Mouse (Mus musculus) hindbrain, postnatal 0 days (tissue): ENCODE data around the gene Zfp281. TPM values are rescaled to one million over a fixed set of nuclear protein-coding genes. Genes with fewer than 3 reads are reported as not detected.

Source experiments
- ATAC-seq: fragments of 200-750 bp; cut with Nextera tagmentation; 2 replicates; pipeline ENCODE4 v1.8.0; 2017; ENCODE audit warnings: mild to moderate bottlenecking, moderate TSS enrichment, moderate library complexity
- DNase-seq: peaks from one replicate; pipeline ENCODE4 v3.0.0-alpha.2; 2015; ENCODE audit warnings: low spot score
- H3K27ac ChIP-seq: fragments of 300-500 bp; sonication (generic); 2 replicates; pipeline ENCODE4 v1.5.1; 2014; ENCODE audit warnings: mild to moderate bottlenecking
- H3K27me3 ChIP-seq: fragments of 300-500 bp; sonication (generic); 2 replicates; pipeline ENCODE4 v1.6.1; 2014; ENCODE audit warnings: low read length, mixed read lengths; ENCODE audit not compliant: insufficient read depth
- H3K36me3 ChIP-seq: fragments of 300-500 bp; sonication (generic); 2 replicates; pipeline ENCODE4 v1.6.1; 2014; ENCODE audit warnings: low read length, mixed read lengths; ENCODE audit not compliant: insufficient read depth
- H3K4me1 ChIP-seq: fragments of 300-500 bp; sonication (generic); 2 replicates; pipeline ENCODE4 v1.6.1; 2014; ENCODE audit warnings: antibody characterized with exemption, low read length, mixed read lengths; ENCODE audit not compliant: insufficient read depth
- H3K4me2 ChIP-seq: fragments of 300-500 bp; sonication (generic); 2 replicates; pipeline ENCODE4 v1.6.1; 2014; ENCODE audit warnings: low read depth, mild to moderate bottlenecking, low read length, moderate library complexity, mixed read lengths
- H3K4me3 ChIP-seq: fragments of 300-500 bp; sonication (generic); 2 replicates; pipeline ENCODE4 v1.5.1; 2014; ENCODE audit warnings: low read length
- H3K9ac ChIP-seq: fragments of 300-500 bp; sonication (generic); replicated peaks from 2 replicates; pipeline ENCODE4 v1.6.1; 2014; ENCODE audit warnings: mild to moderate bottlenecking, low read length, moderate library complexity, mixed read lengths
- H3K9me3 ChIP-seq: fragments of 300-500 bp; sonication (generic); 2 replicates; pipeline ENCODE4 v1.6.1; 2016; ENCODE audit warnings: low read length, mixed read lengths
- CTCF ChIP-seq: IDR thresholded peaks from 2 replicates; pipeline ENCODE4 v1.5.1; 2016; ENCODE audit warnings: antibody characterized with exemption, control low read depth, low read depth
- whole genome bisulfite sequencing: fragments of 180-500 bp; shearing (Covaris S2); extraction: QIAGEN DNeasy Blood & Tissue Kit; methylation state at CpG from one replicate; pipeline ENCODE4 v1.1.7; 2014; 5-methylcytosine and 5-hydroxymethylcytosine counted together
- polyA plus RNA-seq: library from polyadenylated mRNA; unstranded; fragments of >200 nt; fragmentation: Nextera tagmentation; extraction: Ambion mirVana; gene quantifications from 2 replicates; pipeline ENCODE4 v1.2.1, GENCODE M21; 2015
- total RNA-seq: library from RNA; depleted of rRNA; stranded (reverse); fragments of >200 nt; gene quantifications from 2 replicates; pipeline ENCODE4 v1.2.3, GENCODE M21; 2014; rRNA removed

Gene Zfp281
- total RNA-seq, result 22.3 and 25.7 TPM in 2 replicates
- 17.2 and 19.5 TPM in 2 replicates for polyA plus RNA-seq

DNA sequence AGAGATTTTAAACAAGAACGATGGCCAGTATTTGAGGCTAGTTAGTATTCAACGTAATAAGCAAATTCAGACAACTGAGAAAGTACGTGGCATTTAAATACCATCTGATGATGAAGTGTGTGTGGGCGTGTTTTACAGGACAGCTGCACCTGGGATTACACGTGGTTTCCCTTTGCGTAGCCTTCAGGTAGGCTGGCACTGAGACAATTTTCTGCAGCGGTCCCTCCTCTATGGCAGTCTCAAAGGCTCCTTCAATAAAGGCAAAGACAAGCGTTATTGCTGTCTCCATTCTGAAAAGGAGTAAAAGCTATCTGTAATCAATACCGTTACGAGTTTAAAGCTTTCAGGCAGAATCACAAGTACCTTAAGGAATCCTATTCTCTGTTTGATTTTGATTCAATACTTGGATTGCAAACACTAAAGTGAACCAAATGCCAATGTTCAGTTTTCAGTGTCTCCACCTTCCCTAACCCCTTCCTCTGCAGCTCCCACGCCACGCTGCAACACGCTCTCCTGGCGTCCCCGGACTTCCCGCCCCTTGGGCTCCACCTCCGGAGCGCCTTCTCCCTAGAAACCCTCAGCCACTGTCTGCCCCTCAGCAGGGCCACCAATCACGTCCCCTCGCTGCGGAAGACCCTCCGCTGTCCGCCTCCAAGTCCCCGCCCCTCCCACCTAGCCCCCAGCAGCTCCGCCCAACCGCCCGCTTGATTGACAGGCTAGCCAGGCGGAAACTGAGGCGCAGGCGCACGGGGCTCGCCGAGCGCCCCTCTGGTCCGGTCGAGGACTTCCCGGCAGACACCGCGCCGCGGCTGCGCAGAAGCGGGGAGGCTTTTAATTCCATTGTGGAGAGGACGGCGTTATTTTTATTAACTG lies at the start of gene Zfp281:
Zfp281 (plus strand) TSS at position 756 of the 873 bp plus-strand sequence.
- 1% methylated on average over 45 of the region's 45 CpGs for WGBS
- H3K36me3 ChIP-seq, result peaks cover 8% of the 10 kb centered on the region; the same call in 1 of the 2 replicates
- peak within 1 kb of the TSS; percentile 98 for H3K9ac ChIP-seq
- DNase-seq (peak; percentile 99), ATAC-seq (peak; percentile 99)
- peak; percentile 22; the same call in 1 of the 2 replicates for TF ChIP-seq CTCF
- H3K27me3 ChIP-seq, result no peaks in the 10 kb centered on the region
- peak within 1 kb of the TSS; percentile 89 for H3K4me3 ChIP-seq
- H3K27ac ChIP-seq, result peak within 1 kb of the TSS; percentile 98
- peaks cover 29% of the 10 kb centered on the region for H3K4me1 ChIP-seq
- H3K9me3 ChIP-seq, result no peaks in the 10 kb centered on the region
- peak within 1 kb of the TSS; percentile 75 for H3K4me2 ChIP-seq

DNA sequence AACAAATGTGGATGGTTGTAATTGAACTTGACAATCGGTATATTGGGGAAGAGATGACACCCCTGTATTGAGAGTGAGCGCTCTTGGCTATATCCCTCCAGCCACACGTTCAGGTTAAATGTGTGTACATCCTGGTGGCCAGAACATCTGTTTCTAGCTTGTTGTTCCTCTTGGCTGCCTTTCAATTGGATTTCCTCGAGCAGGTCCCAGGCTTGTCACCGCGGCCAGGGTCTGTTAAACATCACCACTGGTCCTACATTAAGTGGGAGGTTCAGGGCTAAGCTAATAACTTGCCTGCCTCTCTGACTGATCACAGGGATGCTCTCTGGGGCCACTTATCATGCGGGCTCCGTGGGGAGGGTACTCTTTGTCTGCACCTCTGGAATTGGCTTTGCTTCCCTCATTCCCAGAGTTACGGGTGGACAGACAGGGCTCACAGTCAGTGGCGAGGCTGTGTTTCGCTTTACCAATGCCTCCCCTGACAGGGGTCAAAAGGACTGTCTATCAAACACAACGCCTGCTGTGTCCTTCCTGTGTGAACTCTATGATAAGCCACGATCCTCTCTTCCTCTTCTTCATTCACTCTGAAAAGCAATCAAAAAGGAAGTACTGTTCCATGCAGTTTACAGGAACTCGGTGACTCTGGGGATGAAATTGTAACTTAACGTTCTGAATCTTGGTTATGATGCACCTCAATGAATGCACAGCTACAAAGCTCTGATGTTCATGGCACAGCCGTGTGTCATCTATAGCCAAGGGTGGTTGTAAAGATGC lies 46.6 kb upstream of the Zfp281 start:
- no peak for ATAC-seq
- peak overlapping the region; percentile 30; the same call in 1 of the 2 replicates for H3K4me2 ChIP-seq

DNA sequence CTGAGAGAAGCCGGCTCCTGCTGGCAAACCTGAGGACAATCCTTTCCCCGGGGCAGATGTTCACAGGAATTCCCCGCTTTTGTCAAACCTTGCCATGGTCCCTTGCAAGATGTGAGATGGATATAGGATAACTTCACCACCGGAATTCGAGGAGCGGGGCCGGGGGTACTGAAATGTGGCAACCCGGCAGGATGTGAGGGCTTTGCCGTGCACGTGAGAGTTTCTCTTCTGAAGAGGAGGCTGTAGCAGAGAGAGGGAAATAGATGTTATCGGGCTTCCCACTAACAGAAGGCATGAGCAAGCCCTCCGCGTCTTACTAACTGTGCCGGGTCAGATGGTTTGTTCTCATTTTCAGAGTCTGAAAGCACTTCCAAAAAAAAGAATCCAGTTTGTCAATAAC lies 45.3 kb upstream of the Zfp281 start:
- no peak overlapping the region for H3K27ac ChIP-seq
- TF ChIP-seq CTCF, result no peak
- H3K9me3 ChIP-seq, result no peaks in the 10 kb centered on the region
- no peaks in the 10 kb centered on the region for H3K27me3 ChIP-seq
- no peak overlapping the region for H3K4me3 ChIP-seq
- 88% methylated on average over 14 of the region's 14 CpGs for WGBS
- H3K36me3 ChIP-seq, result no peaks in the 10 kb centered on the region
- DNase-seq (no peak), ATAC-seq (no peak)
- H3K9ac ChIP-seq, result no peak overlapping the region
- no peak overlapping the region for H3K4me2 ChIP-seq
- H3K4me1 ChIP-seq, result no peaks in the 10 kb centered on the region

More for the DNA sequence above, 46.6 kb upstream of the Zfp281 start:
- Histone ChIP-seq H3K4me1 (no peaks in the 10 kb centered on the region), H3K9ac (no peak overlapping the region), H3K4me3 (no peak overlapping the region), H3K27me3 (no peaks in the 10 kb centered on the region), H3K36me3 (no peaks in the 10 kb centered on the region), H3K27ac (no peak overlapping the region), H3K9me3 (no peaks in the 10 kb centered on the region)
- TF ChIP-seq CTCF, result no peak
- WGBS, result 27% methylated on average over 16 of the region's 16 CpGs
- DNase-seq, result no peak

- H3K27ac ChIP-seq, result no peak overlapping the region
- H3K36me3 ChIP-seq, result no peaks in the 10 kb centered on the region
- no peak for DNase-seq
- H3K27me3 ChIP-seq, result no peaks in the 10 kb centered on the region
- H3K4me3 ChIP-seq, result no peak overlapping the region
- no peaks in the 10 kb centered on the region for H3K9me3 ChIP-seq
- no peak overlapping the region for H3K4me2 ChIP-seq
- 90% methylated on average over 8 of the region's 8 CpGs for WGBS
- ATAC-seq, result no peak
- no peaks in the 10 kb centered on the region for H3K4me1 ChIP-seq
- TF ChIP-seq CTCF, result no peak
- no peak overlapping the region for H3K9ac ChIP-seq
Measured at GRCm38 (mm10) chr1:136580266-136580665, 44.4 kb upstream of the Zfp281 start.

DNA sequence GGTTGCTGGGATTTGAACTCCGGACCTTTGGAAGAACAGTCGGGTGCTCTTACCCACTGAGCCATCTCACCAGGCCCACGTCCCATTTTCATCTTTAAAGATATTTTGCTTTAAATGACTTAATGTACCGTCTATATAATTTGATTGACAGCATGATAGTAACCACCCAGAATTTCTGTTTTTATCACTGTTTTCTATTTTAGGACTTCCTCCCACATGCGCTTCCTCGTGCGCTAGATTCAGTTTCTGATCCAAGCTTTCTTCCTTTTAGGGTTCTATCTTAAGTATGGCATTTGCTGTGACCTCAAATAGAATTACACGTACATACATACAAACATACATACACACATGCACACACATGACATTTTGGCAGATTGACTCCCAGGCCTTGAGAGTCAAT lies 42.9 kb upstream of the Zfp281 start:
- Histone ChIP-seq H3K36me3 (no peaks in the 10 kb centered on the region), H3K4me2 (no peak overlapping the region), H3K4me3 (no peak overlapping the region), H3K9ac (no peak overlapping the region), H3K27ac (no peak overlapping the region), H3K9me3 (no peaks in the 10 kb centered on the region), H3K4me1 (no peaks in the 10 kb centered on the region), H3K27me3 (no peaks in the 10 kb centered on the region)
- no peak for TF ChIP-seq CTCF
- 94% methylated on average over 8 of the region's 8 CpGs for WGBS
- DNase-seq (no peak), ATAC-seq (no peak)

DNA sequence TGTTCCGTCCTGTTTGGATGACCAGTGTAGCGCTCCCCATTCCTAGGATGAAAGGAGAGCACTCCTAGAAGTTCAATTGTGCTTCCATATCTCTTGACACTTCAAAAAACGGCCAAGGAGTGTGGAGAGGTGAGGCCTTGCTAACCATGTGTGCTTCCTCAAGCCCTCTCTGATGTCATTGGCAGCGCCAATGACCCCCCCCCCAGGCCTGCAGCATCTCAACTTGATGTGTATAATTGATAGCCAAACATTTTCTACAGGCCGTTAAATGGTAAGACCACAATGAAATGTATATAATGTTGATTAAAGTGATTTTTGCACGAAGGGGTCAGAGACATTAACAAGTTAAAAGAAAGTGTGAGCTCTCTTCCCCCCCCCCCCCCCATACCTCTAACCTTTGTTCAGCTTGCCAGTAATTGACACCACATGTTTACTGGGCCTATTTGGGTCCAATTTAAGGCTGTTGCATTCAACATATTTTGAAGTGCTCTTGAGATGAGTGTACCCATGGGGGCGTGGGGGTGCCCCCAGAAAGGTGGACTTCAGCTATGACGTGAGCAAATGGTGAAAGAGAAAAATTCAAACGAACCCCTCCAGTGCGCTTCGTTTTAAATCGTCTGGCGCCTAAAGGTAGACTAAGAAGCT lies 36.8 kb upstream of the Zfp281 start:
- no peaks in the 10 kb centered on the region for H3K9me3 ChIP-seq
- no peaks in the 10 kb centered on the region for H3K4me1 ChIP-seq
- no peak for TF ChIP-seq CTCF
- 84% methylated on average over 13 of the region's 13 CpGs for WGBS
- ATAC-seq (no peak), DNase-seq (no peak)
- no peaks in the 10 kb centered on the region for H3K27me3 ChIP-seq
- H3K4me3 ChIP-seq, result no peak overlapping the region
- H3K9ac ChIP-seq, result no peak overlapping the region
- no peak overlapping the region for H3K4me2 ChIP-seq
- H3K36me3 ChIP-seq, result no peaks in the 10 kb centered on the region
- H3K27ac ChIP-seq, result no peak overlapping the region
